Mouse (Mus musculus) right cerebral cortex, postnatal 4 days (tissue): ENCODE results near the gene Gm13420.
A peak's percentile ranks its signal among the peaks of the same experiment; 100 is the strongest.
"Not testable (repeated sequence)": the region's sequence is repeated elsewhere in the genome, so short reads cannot be mapped to it uniquely, and the experiment has no call there.

Source experiments
- DNase-seq: peaks from one replicate; pipeline ENCODE4 v3.0.0-alpha.2; 2022

The Gm13420 gene

GRCm38 (mm10) chr2:29751497-29751896, at the start of gene Gm13420:
Gene Gm13420 (minus strand): TSS chr2:29751685.
- DNase-seq: no peak

GRCm38 (mm10) chr2:29792772-29793487, 41.4 kb upstream of the Gm13420 start:
- DNase-seq: no peak

GRCm38 (mm10) chr2:29787937-29788681, 36.6 kb upstream of the Gm13420 start, which contains the start of gene Trub2:
Gene Trub2 (minus strand): TSS chr2:29788502.
- peak; percentile 74 for DNase-seq

- peak; percentile 80 for DNase-seq
Measured at GRCm38 (mm10) chr2:29787104-29787917, 35.8 kb upstream of the Gm13420 start, which contains the start of gene Coq4. Gene Coq4 (plus strand): TSS chr2:29787493.

GRCm38 (mm10) chr2:29784290-29784689, 32.8 kb upstream of the Gm13420 start:
- no peak for DNase-seq

- DNase-seq: not testable (repeated sequence)
Measured at GRCm38 (mm10) chr2:29781256-29781655, 29.8 kb upstream of the Gm13420 start.

- DNase-seq: no peak
Measured at GRCm38 (mm10) chr2:29773323-29773722, 21.8 kb upstream of the Gm13420 start.

- no peak for DNase-seq
Measured at GRCm38 (mm10) chr2:29771611-29772461, 20.4 kb upstream of the Gm13420 start.

- DNase-seq: no peak
Measured at GRCm38 (mm10) chr2:29770162-29770561, 18.7 kb upstream of the Gm13420 start.

GRCm38 (mm10) chr2:29768901-29769300, 17.4 kb upstream of the Gm13420 start:
- DNase-seq: no peak

GRCm38 (mm10) chr2:29767976-29768709, 16.7 kb upstream of the Gm13420 start:
- no peak for DNase-seq

- peak; percentile 59 for DNase-seq
Measured at GRCm38 (mm10) chr2:29764831-29765230, 13.3 kb upstream of the Gm13420 start.

- no peak for DNase-seq
Measured at GRCm38 (mm10) chr2:29755693-29756092, 4.2 kb upstream of the Gm13420 start.

- DNase-seq: no peak
Measured at GRCm38 (mm10) chr2:29752397-29752796, 912 bp upstream of the Gm13420 start.

- DNase-seq: no peak
Measured at GRCm38 (mm10) chr2:29748499-29748898, 3.0 kb downstream of the Gm13420 start.

GRCm38 (mm10) chr2:29747852-29748251, 3.6 kb downstream of the Gm13420 start:
- no peak for DNase-seq

GRCm38 (mm10) chr2:29747188-29747782, 4.2 kb downstream of the Gm13420 start:
- peak; percentile 37 for DNase-seq

GRCm38 (mm10) chr2:29744256-29744655, 7.2 kb downstream of the Gm13420 start:
- DNase-seq: no peak

- DNase-seq: no peak
Measured at GRCm38 (mm10) chr2:29741207-29741606, 10.3 kb downstream of the Gm13420 start.

- DNase-seq: no peak
Measured at GRCm38 (mm10) chr2:29739368-29739767, 12.1 kb downstream of the Gm13420 start.

- DNase-seq: no peak
Measured at GRCm38 (mm10) chr2:29738799-29739198, 12.7 kb downstream of the Gm13420 start.
